Mouse (Mus musculus) hindbrain, embryonic 11.5 days (tissue): ENCODE data around the gene Pigk. TPM values are rescaled to one million over a fixed set of nuclear protein-coding genes. Genes with fewer than 3 reads are reported as not detected.

Experiments used
- ATAC-seq: fragments of 200-750 bp; cut with Nextera tagmentation; 2 replicates; pipeline ENCODE4 v1.8.0; 2017; ENCODE audit warnings: mild to moderate bottlenecking, moderate TSS enrichment, moderate library complexity; ENCODE audit not compliant: low FRiP score
- DNase-seq: peaks from one replicate; pipeline ENCODE4 v3.0.0-alpha.2; 2015; ENCODE audit warnings: low spot score
- H3K27ac ChIP-seq: fragments of 300-500 bp; sonication (generic); 2 replicates; pipeline ENCODE4 v1.5.1; 2014; ENCODE audit warnings: mild to moderate bottlenecking, low read depth, low read length
- H3K27me3 ChIP-seq: fragments of 300-500 bp; sonication (generic); 2 replicates; pipeline ENCODE4 v1.6.1; 2014; ENCODE audit warnings: mild to moderate bottlenecking, low read length, moderate library complexity, mixed read lengths; ENCODE audit not compliant: control insufficient read depth, insufficient read depth
- H3K36me3 ChIP-seq: fragments of 300-500 bp; sonication (generic); 2 replicates; pipeline ENCODE4 v1.6.1; 2014; ENCODE audit warnings: mild to moderate bottlenecking, low read length, moderate library complexity, mixed read lengths; ENCODE audit not compliant: control insufficient read depth, insufficient read depth
- H3K4me1 ChIP-seq: fragments of 300-500 bp; sonication (generic); replicated peaks from 2 replicates; pipeline ENCODE4 v1.6.1; 2014; ENCODE audit warnings: low read length, mixed read lengths; ENCODE audit not compliant: control insufficient read depth, insufficient read depth
- H3K4me2 ChIP-seq: fragments of 300-500 bp; sonication (generic); replicated peaks from 2 replicates; pipeline ENCODE4 v1.6.1; 2014; ENCODE audit warnings: mild to moderate bottlenecking, low read depth, low read length
- H3K4me3 ChIP-seq: fragments of 300-500 bp; sonication (generic); 2 replicates; pipeline ENCODE4 v1.5.1; 2014; ENCODE audit warnings: low read depth, low read length
- H3K9ac ChIP-seq: fragments of 300-500 bp; sonication (generic); 2 replicates; pipeline ENCODE4 v1.6.1; 2014; ENCODE audit warnings: low read depth, low read length
- H3K9me3 ChIP-seq: fragments of 300-500 bp; sonication (generic); 2 replicates; pipeline ENCODE4 v1.6.1; 2016; ENCODE audit warnings: low read length; ENCODE audit not compliant: control insufficient read depth
- WGBS: fragments of 180-500 bp; shearing (Covaris S2); extraction: QIAGEN DNeasy Blood & Tissue Kit; methylation state at CpG from one replicate; pipeline ENCODE4 v1.1.7; 2014; 5-methylcytosine and 5-hydroxymethylcytosine counted together
- polyA plus RNA-seq: library from polyadenylated mRNA; unstranded; fragments of >200 nt; fragmentation: Nextera tagmentation; extraction: Ambion mirVana; gene quantifications from 2 replicates; pipeline ENCODE4 v1.2.1, GENCODE M21; 2014

The Pigk gene
- 37.6 and 58.3 TPM in 2 replicates for polyA plus RNA-seq

- no peaks in the 10 kb centered on the region for H3K27me3 ChIP-seq
- H3K4me2 ChIP-seq, result peak within 1 kb of the TSS; percentile 74
- H3K9me3 ChIP-seq, result no peaks in the 10 kb centered on the region
- peak; percentile 95 for DNase-seq
- H3K27ac ChIP-seq, result no peak within 1 kb of the TSS
- ATAC-seq, result peak; percentile 90
- H3K4me3 ChIP-seq, result peak within 1 kb of the TSS; percentile 90
- 1% methylated on average over 48 of the region's 48 CpGs for WGBS
- H3K9ac ChIP-seq, result peak within 1 kb of the TSS; percentile 87
- no peaks in the 10 kb centered on the region for H3K36me3 ChIP-seq
- no peaks in the 10 kb centered on the region for H3K4me1 ChIP-seq
These were observed at the start of gene Pigk for GRCm38 (mm10) chr3:152713991-152714902. Pigk (plus strand) TSS chr3:152714100.

GRCm38 (mm10) chr3:152666991-152667355 lies 46.9 kb upstream of the Pigk start:
- H3K27ac ChIP-seq, result no peak overlapping the region
- H3K4me3 ChIP-seq, result peak overlapping the region; percentile 55
- H3K27me3 ChIP-seq, result peaks cover 17% of the 10 kb centered on the region
- no peaks in the 10 kb centered on the region for H3K4me1 ChIP-seq
- ATAC-seq (peak; percentile 47), DNase-seq (no peak)
- H3K9ac ChIP-seq, result no peak overlapping the region
- peak overlapping the region; percentile 98 for H3K4me2 ChIP-seq
- no peaks in the 10 kb centered on the region for H3K36me3 ChIP-seq
- WGBS, result under 1% methylated on average over 16 of the region's 16 CpGs
- no peaks in the 10 kb centered on the region for H3K9me3 ChIP-seq

- peaks cover 17% of the 10 kb centered on the region for H3K27me3 ChIP-seq
These were observed 46.3 kb upstream of the Pigk start for GRCm38 (mm10) chr3:152667356-152668211.

GRCm38 (mm10) chr3:152668239-152668638 lies 45.7 kb upstream of the Pigk start, which contains the start of gene Ak5:
Ak5 (minus strand) TSS chr3:152668360.
- Histone ChIP-seq H3K4me3 (peak within 1 kb of the TSS; percentile 55), H3K9me3 (no peaks in the 10 kb centered on the region), H3K36me3 (no peaks in the 10 kb centered on the region), H3K27ac (no peak within 1 kb of the TSS), H3K4me2 (peak within 1 kb of the TSS; percentile 98), H3K4me1 (no peaks in the 10 kb centered on the region), H3K9ac (peak within 1 kb of the TSS; percentile 57), H3K27me3 (peaks cover 17% of the 10 kb centered on the region)
- no peak for DNase-seq
- ATAC-seq, result peak; percentile 33; the same call in 1 of the 2 replicates
- WGBS, result 4% methylated on average over 4 of the region's 5 CpGs

More at GRCm38 (mm10) chr3:152667356-152668211, 46.3 kb upstream of the Pigk start:
- peak overlapping the region; percentile 98 for H3K4me2 ChIP-seq
- no peaks in the 10 kb centered on the region for H3K9me3 ChIP-seq
- WGBS, result under 1% methylated on average over 53 of the region's 82 CpGs
- no peak overlapping the region for H3K27ac ChIP-seq
- peak; percentile 66 for DNase-seq
- peak overlapping the region; percentile 57 for H3K9ac ChIP-seq
- H3K4me3 ChIP-seq, result peak overlapping the region; percentile 55
- peak; percentile 73 for ATAC-seq
- no peaks in the 10 kb centered on the region for H3K36me3 ChIP-seq
- H3K4me1 ChIP-seq, result no peaks in the 10 kb centered on the region

- no peak overlapping the region for H3K9ac ChIP-seq
- peaks cover 17% of the 10 kb centered on the region for H3K27me3 ChIP-seq
- DNase-seq (no peak), ATAC-seq (no peak)
- no peak overlapping the region for H3K4me2 ChIP-seq
- no peak overlapping the region for H3K27ac ChIP-seq
- H3K4me1 ChIP-seq, result no peaks in the 10 kb centered on the region
- 83% methylated on average over 2 of the region's 2 CpGs for WGBS
- H3K9me3 ChIP-seq, result no peaks in the 10 kb centered on the region
- H3K4me3 ChIP-seq, result no peak overlapping the region
- no peaks in the 10 kb centered on the region for H3K36me3 ChIP-seq
These were observed 45.1 kb upstream of the Pigk start for GRCm38 (mm10) chr3:152668793-152669192.

GRCm38 (mm10) chr3:152669783-152670182 lies 44.1 kb upstream of the Pigk start:
- H3K27me3 ChIP-seq, result peaks cover 17% of the 10 kb centered on the region
- H3K9me3 ChIP-seq, result no peaks in the 10 kb centered on the region
- no peaks in the 10 kb centered on the region for H3K4me1 ChIP-seq
- H3K4me3 ChIP-seq, result no peak overlapping the region
- H3K36me3 ChIP-seq, result no peaks in the 10 kb centered on the region
- H3K4me2 ChIP-seq, result no peak overlapping the region
- 68% methylated on average over 3 of the region's 3 CpGs for WGBS
- no peak overlapping the region for H3K9ac ChIP-seq
- DNase-seq, result no peak
- ATAC-seq, result no peak
- H3K27ac ChIP-seq, result no peak overlapping the region

- Histone ChIP-seq H3K4me1 (no peaks in the 10 kb centered on the region), H3K27ac (no peak overlapping the region), H3K27me3 (no peaks in the 10 kb centered on the region), H3K4me2 (no peak overlapping the region), H3K9me3 (no peaks in the 10 kb centered on the region), H3K4me3 (no peak overlapping the region), H3K36me3 (no peaks in the 10 kb centered on the region), H3K9ac (no peak overlapping the region)
- 82% methylated on average over 6 of the region's 6 CpGs for WGBS
- ATAC-seq (no peak), DNase-seq (no peak)
These were observed 39.2 kb upstream of the Pigk start for GRCm38 (mm10) chr3:152674663-152675062.

- H3K27ac ChIP-seq, result no peak overlapping the region
- ATAC-seq, result no peak
- WGBS, result 85% methylated on average over 5 of the region's 5 CpGs
- H3K9me3 ChIP-seq, result no peaks in the 10 kb centered on the region
- H3K27me3 ChIP-seq, result no peaks in the 10 kb centered on the region
- no peaks in the 10 kb centered on the region for H3K4me1 ChIP-seq
- no peak overlapping the region for H3K4me2 ChIP-seq
- H3K4me3 ChIP-seq, result no peak overlapping the region
- H3K9ac ChIP-seq, result no peak overlapping the region
- no peaks in the 10 kb centered on the region for H3K36me3 ChIP-seq
- no peak for DNase-seq
These were observed 25.4 kb upstream of the Pigk start for GRCm38 (mm10) chr3:152688532-152688931.
